Mouse (Mus musculus) cerebellum, adult 2 months (tissue): ENCODE results near the gene Vipr1. TPM values are rescaled to one million over a fixed set of nuclear protein-coding genes. Genes with fewer than 3 reads are reported as not detected.

ENCODE experiments used
- DNase-seq, 2 experiments: peaks; one replicate each; pipeline ENCODE4 v3.0.0; 2021
- H3K27ac ChIP-seq: fragments of 200-500 bp; 2 replicates; pipeline ENCODE4 v1.5.1; 2012; ENCODE audit warnings: low read length, control low read depth, inconsistent platforms; ENCODE audit not compliant: insufficient read depth
- H3K27me3 ChIP-seq: fragments of 200-500 bp; 2 replicates; pipeline ENCODE4 v1.6.1; 2012; ENCODE audit warnings: inconsistent platforms, mild to moderate bottlenecking, low read length, moderate library complexity; ENCODE audit not compliant: control insufficient read depth, insufficient read depth
- H3K4me1 ChIP-seq: fragments of 200-500 bp; 2 replicates; pipeline ENCODE4 v1.6.1; 2011; ENCODE audit warnings: low read length; ENCODE audit not compliant: control insufficient read depth, insufficient read depth
- H3K4me3 ChIP-seq: fragments of 200-500 bp; replicated peaks from 2 replicates; pipeline ENCODE3; 2011; ENCODE audit warnings: mild to moderate bottlenecking, low read depth, low read length, control low read depth; ENCODE audit not compliant: insufficient read depth
- CTCF ChIP-seq: fragments of 200-500 bp; IDR thresholded peaks from 2 replicates; pipeline ENCODE4 v1.5.1; 2011; ENCODE audit warnings: low read depth, mild to moderate bottlenecking, control low read depth, low read length, moderate library complexity, borderline replicate concordance; ENCODE audit not compliant: insufficient read depth
- POLR2A ChIP-seq: fragments of 200-500 bp; IDR thresholded peaks from 2 replicates; pipeline ENCODE4 v1.6.1; 2011; ENCODE audit warnings: low read length, control low read depth, borderline replicate concordance; ENCODE audit not compliant: insufficient read depth
- WGBS: fragments of 180-500 bp; shearing (Covaris S2); methylation state at CpG from one replicate; pipeline ENCODE4 v1.1.7; 2018; 5-methylcytosine and 5-hydroxymethylcytosine counted together
- polyA plus RNA-seq: library from polyadenylated mRNA; depleted of rRNA; stranded (reverse); fragments of >200 nt; gene quantifications from 2 replicates; pipeline ENCODE4 v1.2.3, GENCODE M21; 2012

Vipr1 gene
- polyA plus RNA-seq, 1 experiment, result 5.2 TPM

DNA sequence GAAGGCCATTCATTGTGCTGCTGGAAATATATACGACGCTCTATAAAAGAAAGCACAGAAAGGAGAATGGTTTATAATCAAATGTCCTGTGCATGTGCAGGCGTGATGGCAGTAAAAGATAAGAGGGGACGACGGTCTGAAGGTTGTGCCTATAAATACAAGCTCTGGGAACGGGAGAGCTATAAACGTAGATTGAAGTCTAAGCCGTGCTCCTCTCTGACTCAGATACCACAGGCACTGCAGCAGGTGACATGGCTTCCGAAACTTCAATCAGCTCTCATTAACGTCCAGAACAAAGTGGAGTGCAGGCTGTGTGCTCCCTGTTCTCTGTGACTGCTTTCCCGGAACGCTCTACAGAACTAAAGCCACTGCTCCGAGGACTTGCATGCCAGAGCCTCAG lies 14.6 kb downstream of the Vipr1 start:
- H3K27me3 ChIP-seq, result no peaks in the 10 kb centered on the region
- H3K4me1 ChIP-seq, result peaks cover 9% of the 10 kb centered on the region
- WGBS, result 75% methylated on average over 13 of the region's 13 CpGs
- no peak overlapping the region for H3K27ac ChIP-seq
- no peak for TF ChIP-seq CTCF
- TF ChIP-seq POLR2A, result no peak
- no peak for DNase-seq
- H3K4me3 ChIP-seq, result no peak overlapping the region

- no peaks in the 10 kb centered on the region for H3K27me3 ChIP-seq
- TF ChIP-seq CTCF (no peak), POLR2A (no peak)
- WGBS, result 95% methylated on average over 7 of the region's 7 CpGs
- DNase-seq, result no peak
- no peak overlapping the region for H3K4me3 ChIP-seq
- H3K27ac ChIP-seq, result no peak overlapping the region
- peaks cover 9% of the 10 kb centered on the region for H3K4me1 ChIP-seq
Observed at GRCm38 (mm10) chr9:121658248-121658647, 15.7 kb downstream of the Vipr1 start.

DNA sequence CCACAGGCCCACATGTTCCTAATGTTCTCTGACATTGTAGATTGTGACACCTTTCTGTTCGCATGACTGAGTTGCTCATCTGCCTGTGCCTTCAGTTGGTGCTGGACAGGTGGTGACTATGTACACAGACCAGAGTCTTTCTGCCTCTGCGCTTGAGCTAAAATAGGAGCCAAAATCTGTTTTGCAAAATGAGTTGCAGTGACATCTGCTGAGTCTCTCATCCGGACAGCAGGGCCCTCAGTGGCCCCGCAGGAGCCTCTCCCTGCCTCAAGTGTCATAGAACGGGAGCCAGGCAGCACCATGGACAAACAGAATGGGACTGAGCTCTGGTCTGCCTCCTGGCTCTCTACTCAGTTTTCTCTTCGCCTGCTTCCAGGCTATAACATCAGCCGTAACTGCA lies 17.3 kb downstream of the Vipr1 start:
- no peak for TF ChIP-seq POLR2A
- TF ChIP-seq CTCF, result no peak
- Histone ChIP-seq H3K4me3 (no peak overlapping the region), H3K4me1 (peaks cover 9% of the 10 kb centered on the region), H3K27ac (no peak overlapping the region), H3K27me3 (no peaks in the 10 kb centered on the region)
- peak in 1 of 2 experiments; percentile 30 for DNase-seq
- WGBS, result 37% methylated on average over 7 of the region's 7 CpGs

GRCm38 (mm10) chr9:121663467-121663866 lies 21.0 kb downstream of the Vipr1 start:
- no peak overlapping the region for H3K4me3 ChIP-seq
- WGBS, result 83% methylated on average over 6 of the region's 6 CpGs
- H3K27me3 ChIP-seq, result no peaks in the 10 kb centered on the region
- H3K4me1 ChIP-seq, result peaks cover 12% of the 10 kb centered on the region
- no peak overlapping the region for H3K27ac ChIP-seq
- DNase-seq, result no peak
- no peak for TF ChIP-seq POLR2A
- no peak for TF ChIP-seq CTCF

- H3K27ac ChIP-seq, result no peak overlapping the region
- H3K27me3 ChIP-seq, result no peaks in the 10 kb centered on the region
- TF ChIP-seq CTCF (no peak), POLR2A (no peak)
- no peak overlapping the region for H3K4me3 ChIP-seq
- DNase-seq, result no peak
- WGBS, result 57% methylated on average over 5 of the region's 5 CpGs
- H3K4me1 ChIP-seq, result peaks cover 12% of the 10 kb centered on the region
Observed at GRCm38 (mm10) chr9:121664104-121664503, 21.6 kb downstream of the Vipr1 start.

DNA sequence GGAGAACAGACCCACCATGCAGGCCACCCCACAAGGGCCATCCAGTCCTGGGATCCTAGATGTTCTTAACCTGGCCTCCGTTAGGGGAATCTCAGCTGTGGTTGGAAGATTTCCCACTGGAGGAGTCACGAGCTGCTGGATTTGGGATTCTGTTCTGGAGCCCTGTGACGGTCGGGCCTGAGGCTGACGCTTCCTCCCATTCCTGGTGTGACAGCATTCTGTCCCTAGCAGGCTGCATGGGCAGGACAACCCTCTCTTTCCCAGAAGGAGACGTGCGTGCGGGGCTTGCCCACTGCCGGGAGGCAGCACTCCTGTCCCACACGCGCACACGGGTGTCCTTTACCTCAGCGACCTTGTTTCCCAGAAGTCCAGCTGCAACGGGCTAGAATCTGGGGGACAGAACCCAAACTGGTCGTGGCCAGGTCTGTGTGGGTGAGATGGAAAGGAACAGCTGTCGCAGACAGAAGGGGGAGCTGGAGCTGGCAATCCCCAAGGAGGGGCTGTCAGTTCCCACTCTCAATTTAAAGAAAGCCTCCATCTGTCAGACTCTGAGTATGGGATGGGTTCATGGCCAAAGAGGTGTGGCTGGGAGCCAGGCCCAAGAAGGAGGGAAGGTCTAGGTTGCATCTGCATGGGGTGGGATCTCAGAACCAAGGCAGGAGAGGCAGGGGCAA lies 24.6 kb downstream of the Vipr1 start:
- Histone ChIP-seq H3K27me3 (no peaks in the 10 kb centered on the region), H3K27ac (no peak overlapping the region), H3K4me1 (peaks cover 5% of the 10 kb centered on the region), H3K4me3 (no peak overlapping the region)
- 46% methylated on average over 16 of the region's 16 CpGs for WGBS
- no peak for TF ChIP-seq POLR2A
- no peak for TF ChIP-seq CTCF
- DNase-seq, result no peak

- Histone ChIP-seq H3K27ac (no peak overlapping the region), H3K27me3 (no peaks in the 10 kb centered on the region), H3K4me1 (peaks cover 5% of the 10 kb centered on the region), H3K4me3 (no peak overlapping the region)
- 60% methylated on average over 11 of the region's 11 CpGs for WGBS
- no peak for DNase-seq
- TF ChIP-seq POLR2A, result no peak
- no peak for TF ChIP-seq CTCF
Observed at GRCm38 (mm10) chr9:121667822-121668221, 25.3 kb downstream of the Vipr1 start.

DNA sequence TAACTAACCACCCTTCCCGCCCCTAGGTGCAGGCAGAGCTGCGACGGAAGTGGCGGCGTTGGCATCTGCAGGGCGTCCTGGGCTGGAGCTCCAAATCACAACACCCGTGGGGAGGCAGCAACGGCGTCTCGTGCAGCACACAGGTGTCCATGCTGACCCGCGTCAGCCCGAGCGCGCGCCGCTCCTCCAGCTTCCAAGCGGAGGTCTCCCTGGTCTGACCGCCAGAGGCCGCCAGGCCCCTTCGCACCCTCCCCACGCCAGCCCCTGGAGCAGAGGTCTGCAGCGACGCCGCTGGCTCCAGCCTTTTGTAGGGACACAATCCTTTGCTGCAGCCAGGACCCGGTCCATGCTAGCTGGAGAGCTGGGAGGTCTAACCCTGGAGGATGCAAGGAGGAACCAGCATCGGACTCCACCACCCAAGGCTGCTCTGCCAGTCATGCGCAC lies 26.9 kb downstream of the Vipr1 start:
- TF ChIP-seq POLR2A, result no peak
- no peak; the same call in 1 of the 2 replicates for TF ChIP-seq CTCF
- no peak overlapping the region for H3K27ac ChIP-seq
- H3K4me3 ChIP-seq, result no peak overlapping the region
- 22% methylated on average over 28 of the region's 28 CpGs for WGBS
- no peaks in the 10 kb centered on the region for H3K27me3 ChIP-seq
- peak in 1 of 2 experiments; percentile 25 for DNase-seq
- peaks cover 5% of the 10 kb centered on the region for H3K4me1 ChIP-seq
